Mouse (Mus musculus) myocyte (in vitro differentiated cells): ENCODE results near the gene Vwce. TPM values are rescaled to one million over a fixed set of nuclear protein-coding genes. Genes with fewer than 3 reads are reported as not detected.

Experiments
- H3K27me3 ChIP-seq: one replicate; pipeline ENCODE4 v1.6.1; 2011; ENCODE audit not compliant: control insufficient read depth, insufficient read depth, insufficient read length
- H3K36me3 ChIP-seq: one replicate; pipeline ENCODE4 v1.6.1; 2011; ENCODE audit not compliant: control insufficient read depth, insufficient read depth
- H3K4me2 ChIP-seq: one replicate; pipeline ENCODE4 v1.6.1; 2011; ENCODE audit warnings: low read depth, control low read depth
- H3K4me3 ChIP-seq: one replicate; pipeline ENCODE4 v1.5.1; 2011; ENCODE audit warnings: mild to moderate bottlenecking, control low read depth, moderate library complexity
- H3K79me2 ChIP-seq: one replicate; pipeline ENCODE4 v1.6.1; 2011; ENCODE audit not compliant: control insufficient read depth, insufficient read depth
- H3ac ChIP-seq: one replicate; pipeline ENCODE4 v1.6.1; 2011; ENCODE audit not compliant: control insufficient read depth, insufficient read length
- CEBPB ChIP-seq: IDR thresholded peaks from 2 replicates; pipeline ENCODE4 v1.6.1; 2011; ENCODE audit warnings: mild to moderate bottlenecking, moderate library complexity; ENCODE audit not compliant: poor library complexity, insufficient read depth, severe bottlenecking
- E2F4 ChIP-seq: IDR thresholded peaks from one replicate; pipeline ENCODE4 v1.6.1; 2011; ENCODE audit warnings: mild to moderate bottlenecking, control low read depth, moderate library complexity; ENCODE audit not compliant: insufficient read depth
- MAX ChIP-seq: IDR thresholded peaks from one replicate; pipeline ENCODE4 v1.6.1; 2011; ENCODE audit warnings: low read depth, mild to moderate bottlenecking, control low read depth
- MYOD1 ChIP-seq, 3 experiments: IDR thresholded peaks; one replicate each; pipeline ENCODE4 v1.6.1; 2011; ENCODE audit warnings: control low read depth in 2 of 3, low read depth in 2 of 3, mild to moderate bottlenecking in 2 of 3, moderate library complexity in 1 of 3; ENCODE audit not compliant: insufficient read length in 2 of 3, control insufficient read depth in 1 of 3
- MYOG ChIP-seq, 3 experiments: IDR thresholded peaks; one replicate each; pipeline ENCODE4 v1.6.1; 2011; ENCODE audit warnings: control low read depth in 2 of 3, low read depth in 2 of 3, mild to moderate bottlenecking in 2 of 3; ENCODE audit not compliant: insufficient read length in 2 of 3, control insufficient read depth in 1 of 3, insufficient read depth in 1 of 3
- POLR2A ChIP-seq: IDR thresholded peaks from one replicate; pipeline ENCODE4 v1.6.1; 2011; ENCODE audit warnings: low read depth, mild to moderate bottlenecking, control low read depth, moderate library complexity; ENCODE audit not compliant: insufficient read length
- POLR2AphosphoS2 ChIP-seq: IDR thresholded peaks from one replicate; pipeline ENCODE4 v1.6.1; 2011; ENCODE audit warnings: low read depth, control low read depth; ENCODE audit not compliant: insufficient read length
- REST ChIP-seq: IDR thresholded peaks from one replicate; pipeline ENCODE4 v1.6.1; 2011; ENCODE audit warnings: mild to moderate bottlenecking, control low read depth, moderate library complexity; ENCODE audit not compliant: insufficient read depth, insufficient read length
- SRF ChIP-seq: IDR thresholded peaks from one replicate; pipeline ENCODE4 v1.6.1; 2011; ENCODE audit warnings: low read depth; ENCODE audit not compliant: control insufficient read depth, insufficient read length
- TCF12 ChIP-seq: IDR thresholded peaks from one replicate; pipeline ENCODE4 v1.6.1; 2011; ENCODE audit warnings: mild to moderate bottlenecking, control low read depth; ENCODE audit not compliant: poor library complexity, insufficient read depth, severe bottlenecking
- TCF3 ChIP-seq: IDR thresholded peaks from one replicate; pipeline ENCODE4 v1.6.1; 2011; ENCODE audit warnings: low read depth, control low read depth; ENCODE audit not compliant: insufficient read length
- USF1 ChIP-seq: IDR thresholded peaks from one replicate; pipeline ENCODE4 v1.6.1; 2011; ENCODE audit warnings: low read depth, mild to moderate bottlenecking, control low read depth, moderate library complexity
- polyA plus RNA-seq: library from polyadenylated mRNA; unstranded; fragments of >200 nt; fragmentation: generic; extraction: Trizol; gene quantifications from one replicate; pipeline ENCODE4 v1.2.1, GENCODE M21; 2012; ENCODE audit warnings: missing spikeins

The Vwce gene
- polyA plus RNA-seq, 1 experiment, result 0.05 TPM

GRCm38 (mm10) chr19:10708900-10709299, 74.9 kb downstream of the Vwce start:
- Histone ChIP-seq H3ac (no peak overlapping the region), H3K79me2 (peaks cover 17% of the 10 kb centered on the region), H3K27me3 (no peaks in the 10 kb centered on the region), H3K36me3 (peaks cover 17% of the 10 kb centered on the region), H3K4me2 (no peak overlapping the region), H3K4me3 (no peak overlapping the region)
- TF ChIP-seq MYOD1 (IDR thresholded peaks at IDR 0.05; ENCODE audit: control insufficient read depth in 1 of 3, insufficient read length in 2 of 3, low read depth in 2 of 3) (no peak), MAX (no peak), REST (no peak), POLR2AphosphoS2 (no peak), E2F4 (no peak), TCF3 (no peak)

GRCm38 (mm10) chr19:10709360-10710087, 75.5 kb downstream of the Vwce start:
- Histone ChIP-seq H3K36me3 (peaks cover 17% of the 10 kb centered on the region), H3K79me2 (peaks cover 11% of the 10 kb centered on the region), H3K4me2 (no peak overlapping the region), H3K27me3 (no peaks in the 10 kb centered on the region), H3ac (no peak overlapping the region), H3K4me3 (no peak overlapping the region)
- TF ChIP-seq USF1, result no peak
- peak in 1 of 3 experiments; percentile 48 for TF ChIP-seq MYOG (IDR thresholded peaks at IDR 0.05; ENCODE audit: control insufficient read depth in 1 of 3, insufficient read depth in 1 of 3, insufficient read length in 2 of 3, low read depth in 2 of 3)

DNA sequence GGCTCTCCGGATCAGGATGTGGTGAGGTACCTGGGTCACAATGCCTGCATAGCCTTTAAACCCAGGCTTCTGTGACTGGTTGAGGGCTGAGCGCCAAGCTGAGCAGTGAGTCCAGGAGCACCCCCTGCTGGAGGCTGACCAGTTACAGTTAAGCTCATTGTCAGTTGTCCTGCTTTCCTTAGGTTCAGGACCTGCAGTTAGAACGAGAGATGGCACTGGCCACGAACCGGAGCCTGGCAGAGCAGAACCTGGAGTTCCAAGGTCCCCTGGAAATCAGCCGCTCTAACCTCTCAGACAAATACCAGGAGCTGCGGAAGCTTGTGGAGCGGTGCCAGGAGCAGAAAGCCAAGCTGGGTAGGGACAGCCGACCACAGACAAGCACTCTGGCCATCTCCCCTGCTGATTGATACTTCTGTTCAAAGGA, 76.1 kb downstream of the Vwce start:
- H3K4me3 ChIP-seq, result no peak overlapping the region
- TF ChIP-seq MYOG (IDR thresholded peaks at IDR 0.05; ENCODE audit: control insufficient read depth in 1 of 3, insufficient read depth in 1 of 3, insufficient read length in 2 of 3, low read depth in 2 of 3), result no peak
- no peak for TF ChIP-seq POLR2AphosphoS2
- no peak for TF ChIP-seq USF1
- TF ChIP-seq SRF, result no peak
- no peak for TF ChIP-seq MAX
- TF ChIP-seq TCF3, result no peak
- TF ChIP-seq E2F4, result no peak
- TF ChIP-seq TCF12, result no peak
- no peak overlapping the region for H3ac ChIP-seq
- no peaks in the 10 kb centered on the region for H3K27me3 ChIP-seq
- H3K36me3 ChIP-seq, result peaks cover 17% of the 10 kb centered on the region
- H3K4me2 ChIP-seq, result no peak overlapping the region
- peaks cover 6% of the 10 kb centered on the region for H3K79me2 ChIP-seq

GRCm38 (mm10) chr19:10710751-10711150, 76.7 kb downstream of the Vwce start:
- Histone ChIP-seq H3ac (no peak overlapping the region), H3K27me3 (no peaks in the 10 kb centered on the region), H3K36me3 (peaks cover 17% of the 10 kb centered on the region), H3K4me3 (no peak overlapping the region), H3K4me2 (no peak overlapping the region), H3K79me2 (no peaks in the 10 kb centered on the region)
- TF ChIP-seq MYOD1 (IDR thresholded peaks at IDR 0.05; ENCODE audit: control insufficient read depth in 1 of 3, insufficient read length in 2 of 3, low read depth in 2 of 3) (no peak), SRF (no peak), MYOG (IDR thresholded peaks at IDR 0.05; ENCODE audit: control insufficient read depth in 1 of 3, insufficient read depth in 1 of 3, insufficient read length in 2 of 3, low read depth in 2 of 3) (no peak), MAX (no peak), TCF12 (no peak), TCF3 (no peak), POLR2AphosphoS2 (no peak), USF1 (no peak), E2F4 (no peak), CEBPB (no peak), REST (no peak), POLR2A (no peak)

DNA sequence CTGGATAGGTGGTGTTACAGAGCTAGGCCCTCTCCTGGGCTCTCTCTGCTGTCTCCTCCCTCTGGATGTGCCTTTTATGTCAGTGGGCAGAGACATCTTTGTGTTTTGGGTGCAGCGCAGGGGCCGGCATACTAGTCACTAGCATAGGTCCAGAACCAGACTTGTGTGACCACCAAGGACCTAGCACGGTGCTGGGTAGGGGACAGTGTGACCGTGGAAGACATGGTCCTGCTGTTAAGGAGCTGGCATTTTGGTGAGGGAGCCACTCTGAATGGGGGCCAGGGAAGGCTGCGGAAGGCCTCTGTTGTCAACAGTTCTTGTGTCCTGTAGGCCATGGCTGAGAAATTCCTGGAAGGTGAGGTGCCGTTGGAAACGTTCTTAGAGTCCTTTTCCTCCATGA, 78.2 kb downstream of the Vwce start:
- Histone ChIP-seq H3K27me3 (no peaks in the 10 kb centered on the region), H3K4me3 (no peak overlapping the region), H3ac (no peak overlapping the region), H3K4me2 (no peak overlapping the region), H3K36me3 (peaks cover 17% of the 10 kb centered on the region), H3K79me2 (no peaks in the 10 kb centered on the region)
- no peak for TF ChIP-seq MYOG (IDR thresholded peaks at IDR 0.05; ENCODE audit: control insufficient read depth in 1 of 3, insufficient read depth in 1 of 3, insufficient read length in 2 of 3, low read depth in 2 of 3)
- no peak for TF ChIP-seq TCF12
- TF ChIP-seq MYOD1 (IDR thresholded peaks at IDR 0.05; ENCODE audit: control insufficient read depth in 1 of 3, insufficient read length in 2 of 3, low read depth in 2 of 3), result no peak
- TF ChIP-seq TCF3, result no peak
- TF ChIP-seq POLR2AphosphoS2, result no peak
- no peak for TF ChIP-seq USF1
- TF ChIP-seq REST, result no peak
- TF ChIP-seq POLR2A, result no peak
- TF ChIP-seq E2F4, result no peak
